Mouse (Mus musculus): ENCODE results near the gene Hydin. TPM values are rescaled to one million over a fixed set of nuclear protein-coding genes. Genes with fewer than 3 reads are reported as not detected.

The Hydin gene
- polyA plus RNA-seq, 1 experiment from 2014 or later, result 0.29 TPM

GRCm38 (mm10) chr8:110395656-110396055 lies 128.9 kb downstream of the Hydin start:
- no peaks in the 10 kb centered on the region for H3K27me3 ChIP-seq (replicated peaks)
- no peaks in the 10 kb centered on the region for H3K4me1 ChIP-seq (replicated peaks)
- no peak overlapping the region for H3K4me3 ChIP-seq
- 82% methylated on average over 4 of the region's 4 CpGs for WGBS
- H3K36me3 ChIP-seq, result no peaks in the 10 kb centered on the region
- no peak overlapping the region for H3K9ac ChIP-seq
- ATAC-seq (ENCODE audit: insufficient number of reproducible peaks, low FRiP score), result no peak
- H3K27ac ChIP-seq (ENCODE audit: poor library complexity, severe bottlenecking), result no peak overlapping the region
- H3K9me3 ChIP-seq (replicated peaks), result no peaks in the 10 kb centered on the region
- H3K4me2 ChIP-seq, result no peak overlapping the region

GRCm38 (mm10) chr8:110400536-110400935 lies 133.8 kb downstream of the Hydin start:
- no peak for ATAC-seq (ENCODE audit: insufficient number of reproducible peaks, low FRiP score)

GRCm38 (mm10) chr8:110402311-110402710 lies 135.5 kb downstream of the Hydin start:
- ATAC-seq (ENCODE audit: insufficient number of reproducible peaks, low FRiP score), result no peak
- H3K27ac ChIP-seq (ENCODE audit: poor library complexity, severe bottlenecking), result no peak overlapping the region
- WGBS, result 77% methylated on average over 6 of the region's 6 CpGs
- H3K27me3 ChIP-seq (replicated peaks), result no peaks in the 10 kb centered on the region
- no peaks in the 10 kb centered on the region for H3K36me3 ChIP-seq
- H3K4me1 ChIP-seq (replicated peaks), result no peaks in the 10 kb centered on the region
- H3K4me3 ChIP-seq, result no peak overlapping the region
- 0 out of 2 replicates have a peak, but pooled peaks cover 2% of the 10 kb centered on the region for H3K9me3 ChIP-seq (replicated peaks)
- no peak overlapping the region for H3K9ac ChIP-seq
- no peak overlapping the region for H3K4me2 ChIP-seq

More at GRCm38 (mm10) chr8:110400536-110400935, 133.8 kb downstream of the Hydin start:
- H3K4me3 ChIP-seq, result no peak overlapping the region
- no peak overlapping the region for H3K27ac ChIP-seq (ENCODE audit: poor library complexity, severe bottlenecking)
- no peaks in the 10 kb centered on the region for H3K27me3 ChIP-seq (replicated peaks)
- 80% methylated on average over 6 of the region's 6 CpGs for WGBS
- no peak overlapping the region for H3K4me2 ChIP-seq
- no peak overlapping the region for H3K9ac ChIP-seq
- no peaks in the 10 kb centered on the region for H3K4me1 ChIP-seq (replicated peaks)
- 0 out of 2 replicates have a peak, but pooled peaks cover 2% of the 10 kb centered on the region for H3K9me3 ChIP-seq (replicated peaks)
- no peaks in the 10 kb centered on the region for H3K36me3 ChIP-seq

GRCm38 (mm10) chr8:110404516-110404915 lies 137.7 kb downstream of the Hydin start:
- ATAC-seq (ENCODE audit: insufficient number of reproducible peaks, low FRiP score), result no peak
- H3K4me2 ChIP-seq, result no peak overlapping the region
- H3K36me3 ChIP-seq, result no peaks in the 10 kb centered on the region
- H3K27ac ChIP-seq (ENCODE audit: poor library complexity, severe bottlenecking), result no peak overlapping the region
- H3K9me3 ChIP-seq (replicated peaks), result 0 out of 2 replicates have a peak, but pooled peaks cover 2% of the 10 kb centered on the region
- H3K4me3 ChIP-seq, result no peak overlapping the region
- H3K4me1 ChIP-seq (replicated peaks), result no peaks in the 10 kb centered on the region
- WGBS, result 67% methylated on average over 3 of the region's 3 CpGs
- H3K27me3 ChIP-seq (replicated peaks), result no peaks in the 10 kb centered on the region
- no peak overlapping the region for H3K9ac ChIP-seq

- 82% methylated on average over 4 of the region's 4 CpGs for WGBS
- Histone ChIP-seq H3K4me1 (replicated peaks) (no peaks in the 10 kb centered on the region), H3K4me2 (no peak overlapping the region), H3K4me3 (no peak overlapping the region), H3K9me3 (replicated peaks) (no peaks in the 10 kb centered on the region), H3K27me3 (replicated peaks) (no peaks in the 10 kb centered on the region), H3K9ac (no peak overlapping the region), H3K27ac (ENCODE audit: poor library complexity, severe bottlenecking) (no peak overlapping the region), H3K36me3 (no peaks in the 10 kb centered on the region)
- no peak for ATAC-seq (ENCODE audit: insufficient number of reproducible peaks, low FRiP score)
These were observed 148.3 kb downstream of the Hydin start for GRCm38 (mm10) chr8:110415121-110415520.

GRCm38 (mm10) chr8:110416931-110417330 lies 150.2 kb downstream of the Hydin start:
- 76% methylated on average over 3 of the region's 3 CpGs for WGBS
- H3K36me3 ChIP-seq, result no peaks in the 10 kb centered on the region
- H3K9me3 ChIP-seq (replicated peaks), result no peaks in the 10 kb centered on the region
- H3K27me3 ChIP-seq (replicated peaks), result no peaks in the 10 kb centered on the region
- H3K4me2 ChIP-seq, result no peak overlapping the region
- no peak overlapping the region for H3K4me3 ChIP-seq
- no peak for ATAC-seq (ENCODE audit: insufficient number of reproducible peaks, low FRiP score)
- no peak overlapping the region for H3K9ac ChIP-seq
- H3K27ac ChIP-seq (ENCODE audit: poor library complexity, severe bottlenecking), result no peak overlapping the region
- no peaks in the 10 kb centered on the region for H3K4me1 ChIP-seq (replicated peaks)

GRCm38 (mm10) chr8:110417801-110418200 lies 151.0 kb downstream of the Hydin start:
- no peaks in the 10 kb centered on the region for H3K27me3 ChIP-seq (replicated peaks)
- no peak overlapping the region for H3K4me3 ChIP-seq
- no peak overlapping the region for H3K4me2 ChIP-seq
- 86% methylated on average over 7 of the region's 7 CpGs for WGBS
- no peaks in the 10 kb centered on the region for H3K9me3 ChIP-seq (replicated peaks)
- H3K36me3 ChIP-seq, result no peaks in the 10 kb centered on the region
- no peak overlapping the region for H3K27ac ChIP-seq (ENCODE audit: poor library complexity, severe bottlenecking)
- no peak overlapping the region for H3K9ac ChIP-seq
- ATAC-seq (ENCODE audit: insufficient number of reproducible peaks, low FRiP score), result no peak
- no peaks in the 10 kb centered on the region for H3K4me1 ChIP-seq (replicated peaks)

- Histone ChIP-seq H3K27ac (ENCODE audit: poor library complexity, severe bottlenecking) (no peak overlapping the region), H3K36me3 (no peaks in the 10 kb centered on the region), H3K27me3 (replicated peaks) (no peaks in the 10 kb centered on the region), H3K9ac (no peak overlapping the region), H3K4me1 (replicated peaks) (no peaks in the 10 kb centered on the region), H3K4me2 (no peak overlapping the region), H3K4me3 (no peak overlapping the region), H3K9me3 (replicated peaks) (no peaks in the 10 kb centered on the region)
- no peak for ATAC-seq (ENCODE audit: insufficient number of reproducible peaks, low FRiP score)
- WGBS, result 48% methylated on average over 5 of the region's 5 CpGs
These were observed 152.9 kb downstream of the Hydin start for GRCm38 (mm10) chr8:110419711-110420110.

GRCm38 (mm10) chr8:110420221-110420620 lies 153.4 kb downstream of the Hydin start:
- Histone ChIP-seq H3K4me1 (replicated peaks) (no peaks in the 10 kb centered on the region), H3K9ac (no peak overlapping the region), H3K4me3 (no peak overlapping the region), H3K9me3 (replicated peaks) (no peaks in the 10 kb centered on the region), H3K36me3 (no peaks in the 10 kb centered on the region), H3K4me2 (no peak overlapping the region), H3K27ac (ENCODE audit: poor library complexity, severe bottlenecking) (no peak overlapping the region), H3K27me3 (replicated peaks) (no peaks in the 10 kb centered on the region)
- no peak for ATAC-seq (ENCODE audit: insufficient number of reproducible peaks, low FRiP score)
- 82% methylated on average over 3 of the region's 3 CpGs for whole genome bisulfite sequencing

- 79% methylated on average over 8 of the region's 8 CpGs for WGBS
- no peak overlapping the region for H3K9ac ChIP-seq
- H3K4me3 ChIP-seq, result no peak overlapping the region
- H3K36me3 ChIP-seq, result no peaks in the 10 kb centered on the region
- no peaks in the 10 kb centered on the region for H3K27me3 ChIP-seq (replicated peaks)
- no peaks in the 10 kb centered on the region for H3K9me3 ChIP-seq (replicated peaks)
- no peak for ATAC-seq (ENCODE audit: insufficient number of reproducible peaks, low FRiP score)
- H3K4me1 ChIP-seq (replicated peaks), result no peaks in the 10 kb centered on the region
- H3K27ac ChIP-seq (ENCODE audit: poor library complexity, severe bottlenecking), result no peak overlapping the region
- no peak overlapping the region for H3K4me2 ChIP-seq
These were observed 157.4 kb downstream of the Hydin start for GRCm38 (mm10) chr8:110424146-110424545.

GRCm38 (mm10) chr8:110431340-110431739 lies 164.6 kb downstream of the Hydin start:
- H3K4me1 ChIP-seq (replicated peaks), result no peaks in the 10 kb centered on the region
- no peaks in the 10 kb centered on the region for H3K36me3 ChIP-seq
- H3K27me3 ChIP-seq (replicated peaks), result no peaks in the 10 kb centered on the region
- 81% methylated on average over 3 of the region's 3 CpGs for WGBS
- no peak for ATAC-seq (ENCODE audit: insufficient number of reproducible peaks, low FRiP score)
- H3K9me3 ChIP-seq (replicated peaks), result no peaks in the 10 kb centered on the region; the same call in 1 of the 2 replicates
- no peak overlapping the region for H3K9ac ChIP-seq
- H3K4me2 ChIP-seq, result no peak overlapping the region
- no peak overlapping the region for H3K4me3 ChIP-seq
- H3K27ac ChIP-seq (ENCODE audit: poor library complexity, severe bottlenecking), result no peak overlapping the region

- Histone ChIP-seq H3K4me1 (replicated peaks) (no peaks in the 10 kb centered on the region), H3K27me3 (replicated peaks) (no peaks in the 10 kb centered on the region), H3K36me3 (no peaks in the 10 kb centered on the region), H3K4me3 (no peak overlapping the region), H3K9ac (no peak overlapping the region), H3K9me3 (replicated peaks) (no peaks in the 10 kb centered on the region), H3K27ac (ENCODE audit: poor library complexity, severe bottlenecking) (no peak overlapping the region), H3K4me2 (no peak overlapping the region)
- ATAC-seq (ENCODE audit: insufficient number of reproducible peaks, low FRiP score), result no peak
- 75% methylated on average over 4 of the region's 4 CpGs for WGBS
These were observed 173.8 kb downstream of the Hydin start for GRCm38 (mm10) chr8:110440528-110440927.
